Mouse (Mus musculus) kidney, adult 9 months (tissue): ENCODE data around the gene Matk.

Experiments used
- DNase-seq: peaks from one replicate; pipeline ENCODE4 v3.0.0; 2022

Gene Matk

GRCm38 (mm10) chr10:81304597-81305238, 52.0 kb downstream of the Matk start:
- DNase-seq, result no peak

GRCm38 (mm10) chr10:81305663-81306062, 52.9 kb downstream of the Matk start:
- DNase-seq, result no peak

GRCm38 (mm10) chr10:81306173-81306668, 53.5 kb downstream of the Matk start:
- DNase-seq, result no peak

GRCm38 (mm10) chr10:81306837-81307682, 54.3 kb downstream of the Matk start:
- no peak for DNase-seq

GRCm38 (mm10) chr10:81309571-81309970, 56.8 kb downstream of the Matk start:
- DNase-seq, result no peak
